Mouse (Mus musculus) layer of hippocampus, adult 9-10 months (tissue): ENCODE data around the gene Tspan5.

Experiments used
- DNase-seq: peaks from one replicate; pipeline ENCODE4 v3.0.0; 2022; ENCODE audit warnings: low spot score

Tspan5 gene

DNA sequence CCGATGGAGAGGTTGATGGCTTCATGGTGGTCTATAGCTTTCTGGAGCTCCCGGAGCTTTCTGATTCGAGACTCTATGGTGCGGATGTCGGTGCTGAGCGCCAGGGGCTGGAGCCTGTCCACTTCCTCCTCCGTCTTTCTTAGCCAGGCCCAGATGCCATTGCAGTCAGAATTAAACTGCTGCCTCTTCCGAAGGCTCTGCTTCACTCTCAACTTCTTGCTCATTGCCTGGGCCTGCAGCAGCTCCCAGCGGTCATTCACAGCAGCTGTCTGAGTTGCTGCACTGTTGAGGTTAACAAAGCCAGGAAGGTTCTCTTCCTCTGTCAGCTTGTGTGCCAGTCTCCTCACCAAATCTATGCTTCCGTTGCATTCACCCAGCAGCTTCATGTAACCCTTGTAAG, 195.2 kb downstream of the Tspan5 start:
- DNase-seq, result no peak

DNA sequence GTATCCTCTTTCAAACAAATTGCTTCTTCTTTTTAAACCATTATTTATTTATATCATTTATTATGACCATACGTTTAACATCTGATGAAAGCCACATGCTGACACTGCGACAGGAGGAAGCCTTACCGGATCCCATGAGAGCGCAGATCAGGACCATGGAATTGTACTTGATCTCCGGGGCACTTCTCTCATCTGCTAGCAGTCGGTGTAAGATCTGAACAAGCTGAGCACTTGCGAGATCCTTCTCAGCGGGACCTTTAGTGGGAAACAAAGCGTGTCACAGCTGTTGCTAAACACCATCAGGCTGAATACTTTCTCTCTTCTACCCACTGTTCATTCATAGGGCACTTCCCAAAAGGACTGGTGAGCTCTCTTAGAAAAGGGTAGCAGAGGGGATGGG, 199.6 kb downstream of the Tspan5 start:
- no peak for DNase-seq

DNA sequence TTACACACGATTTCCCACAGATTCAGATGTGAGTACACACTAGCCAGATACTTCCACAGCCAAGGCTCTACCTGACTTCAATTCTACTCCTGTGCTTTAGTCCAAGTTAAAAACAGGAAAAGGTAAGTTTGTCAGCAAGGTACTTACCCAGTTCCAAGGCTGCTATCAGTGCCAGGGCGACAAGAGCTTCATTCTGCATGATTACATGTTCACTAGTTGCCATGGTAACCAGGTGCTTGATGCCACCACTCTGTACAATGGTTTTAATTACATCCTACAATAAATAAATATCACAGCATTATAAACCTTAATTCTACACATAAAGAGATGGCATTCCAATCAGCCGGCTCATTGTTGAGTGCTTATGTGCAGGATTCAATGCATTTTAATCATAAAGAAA, 203.5 kb downstream of the Tspan5 start:
- DNase-seq, result no peak

- DNase-seq, result no peak
These were observed 207.1 kb downstream of the Tspan5 start for GRCm38 (mm10) chr3:138949081-138949480.

DNA sequence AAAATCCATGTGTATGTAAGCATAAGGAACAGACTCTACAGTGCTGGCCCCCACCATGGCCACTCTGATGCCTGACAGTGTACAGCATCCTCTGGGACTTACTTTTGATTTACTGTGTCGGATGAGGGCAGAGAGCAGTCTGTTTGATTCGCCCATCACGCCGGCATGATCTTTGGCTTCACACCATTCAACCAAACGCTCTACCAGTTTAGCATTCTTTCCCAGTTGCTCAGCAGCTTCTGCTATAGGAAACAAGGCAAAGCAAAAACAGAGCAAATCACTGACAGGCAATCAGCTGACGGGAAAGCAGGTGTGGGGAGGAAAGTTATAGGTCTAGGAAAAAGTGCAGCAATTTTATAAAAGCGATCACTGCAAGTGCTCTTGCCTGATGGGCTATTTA, 213.2 kb downstream of the Tspan5 start:
- DNase-seq, result no peak
